Mouse (Mus musculus) small intestine, adult 2 months (tissue): ENCODE results near the gene Retn.

ENCODE experiments used
- CTCF ChIP-seq: fragments of 200-500 bp; IDR thresholded peaks from 2 replicates; pipeline ENCODE4 v1.5.1; 2012; ENCODE audit warnings: low read depth, mild to moderate bottlenecking, control low read depth, inconsistent platforms, low read length, moderate library complexity, mixed read lengths; ENCODE audit not compliant: insufficient replicate concordance, insufficient read length; ENCODE audit errors: extremely low read depth
- POLR2A ChIP-seq: fragments of 200-500 bp; IDR thresholded peaks from 2 replicates; pipeline ENCODE4 v1.6.1; 2012; ENCODE audit warnings: low read depth, mild to moderate bottlenecking, control low read depth, inconsistent platforms, low read length, moderate library complexity

DNA sequence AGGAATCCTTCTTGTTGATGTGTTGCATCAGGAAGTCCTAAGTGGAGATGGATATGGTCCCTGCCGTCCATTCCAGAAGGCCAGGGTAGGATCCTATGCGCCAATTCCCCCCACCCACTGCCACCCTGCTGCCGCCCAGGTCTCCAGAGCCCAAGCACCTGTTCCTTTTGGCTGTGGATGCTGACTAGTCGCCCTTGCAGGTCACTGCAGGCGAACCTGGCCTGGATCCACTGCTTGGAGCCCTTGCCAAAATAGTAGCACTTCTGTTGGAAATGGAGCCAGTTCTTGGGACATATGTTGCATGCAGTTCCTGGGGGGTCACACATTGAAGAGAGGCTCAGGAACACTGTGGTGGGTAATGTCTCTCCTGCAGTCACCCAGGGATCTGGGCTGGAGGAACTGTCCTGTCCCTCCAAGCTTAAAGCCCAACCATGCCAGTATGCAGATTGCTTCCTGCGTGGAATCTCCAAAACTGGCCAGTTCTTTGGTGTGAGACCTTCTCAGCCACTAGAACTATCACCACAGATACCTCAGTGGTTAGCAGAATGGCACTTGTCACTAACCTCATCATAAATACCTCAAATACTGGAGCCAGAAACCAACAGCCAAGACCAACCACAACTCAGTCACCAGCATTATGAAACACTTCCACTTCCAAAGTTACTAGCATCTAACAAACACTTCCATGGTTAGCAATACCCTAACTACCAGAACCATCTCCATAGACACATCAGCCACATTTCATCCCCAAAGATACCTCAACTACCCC, 28.0 kb downstream of the Retn start:
- TF ChIP-seq CTCF: no peak
- no peak for TF ChIP-seq POLR2A
